Mouse (Mus musculus): ENCODE results near the gene Hs3st3b1.

Hs3st3b1 gene

DNA sequence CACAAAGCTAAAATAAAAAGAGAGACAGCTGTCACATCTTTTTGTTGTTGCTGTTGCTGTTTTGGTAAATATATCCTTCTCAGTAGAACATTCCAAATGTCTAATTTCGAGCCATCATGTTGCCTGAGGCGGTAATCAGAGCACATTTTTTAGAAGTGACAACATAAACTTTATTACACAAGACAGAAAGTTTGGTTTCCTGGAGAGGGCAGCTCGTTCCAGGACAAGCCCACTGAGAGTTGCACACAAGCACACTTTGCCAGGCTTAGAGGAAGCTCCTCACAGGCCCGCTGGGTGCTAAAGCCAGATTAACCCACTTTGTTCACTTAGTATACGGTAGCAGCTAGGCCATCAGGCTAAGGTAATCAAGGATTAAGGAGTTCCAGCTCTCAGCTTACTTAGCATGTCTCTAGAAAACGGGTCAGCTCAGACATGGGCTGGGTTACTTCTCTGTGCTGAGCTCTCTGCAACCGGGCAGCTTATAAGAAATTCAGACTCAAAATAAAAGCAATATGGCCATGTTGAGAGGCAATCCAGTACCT, 30.5 kb downstream of the Hs3st3b1 start:
- no peak for DNase-seq (ENCODE audit: extremely low read depth, low read depth)

DNA sequence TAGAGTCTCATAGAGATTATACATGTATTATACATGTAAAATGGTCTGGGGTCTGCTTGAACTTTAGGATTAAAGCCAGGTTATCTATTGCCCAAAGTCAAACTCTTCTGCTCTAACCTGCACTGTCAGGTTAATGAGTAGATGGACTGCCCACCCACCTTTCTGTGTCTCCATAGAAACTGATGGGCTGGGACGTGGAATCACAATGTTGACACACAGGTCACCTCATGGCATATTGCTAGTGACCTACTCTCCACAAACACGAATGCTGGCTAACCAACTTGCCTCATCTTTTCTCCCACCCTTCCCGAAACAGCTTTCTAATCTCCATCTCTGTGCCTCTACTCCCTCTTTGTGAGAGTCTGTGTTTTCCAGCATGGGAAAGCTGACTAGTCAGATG, 38.7 kb downstream of the Hs3st3b1 start:
- DNase-seq (ENCODE audit: extremely low read depth, low read depth) = no peak

DNA sequence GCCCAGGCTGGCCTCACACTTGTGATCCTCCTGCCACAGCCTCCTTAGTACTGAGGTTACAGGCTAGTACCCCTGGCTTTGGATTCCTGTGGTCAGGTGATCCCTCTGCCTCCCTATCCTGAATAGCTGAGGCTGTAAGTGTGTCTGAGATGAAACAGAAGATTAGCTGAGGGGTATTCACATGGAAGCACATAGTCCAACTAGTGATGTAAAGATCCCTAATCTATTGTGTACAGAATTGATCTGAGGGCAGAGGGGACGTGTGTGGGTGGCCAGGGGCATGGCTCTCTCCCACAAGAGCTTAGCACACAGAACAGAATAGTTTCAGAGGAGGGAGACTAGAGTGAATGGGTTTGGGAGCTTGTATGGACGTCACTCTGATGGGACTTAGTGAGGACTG, 41.8 kb downstream of the Hs3st3b1 start:
- no peak for DNase-seq (ENCODE audit: extremely low read depth, low read depth)

DNA sequence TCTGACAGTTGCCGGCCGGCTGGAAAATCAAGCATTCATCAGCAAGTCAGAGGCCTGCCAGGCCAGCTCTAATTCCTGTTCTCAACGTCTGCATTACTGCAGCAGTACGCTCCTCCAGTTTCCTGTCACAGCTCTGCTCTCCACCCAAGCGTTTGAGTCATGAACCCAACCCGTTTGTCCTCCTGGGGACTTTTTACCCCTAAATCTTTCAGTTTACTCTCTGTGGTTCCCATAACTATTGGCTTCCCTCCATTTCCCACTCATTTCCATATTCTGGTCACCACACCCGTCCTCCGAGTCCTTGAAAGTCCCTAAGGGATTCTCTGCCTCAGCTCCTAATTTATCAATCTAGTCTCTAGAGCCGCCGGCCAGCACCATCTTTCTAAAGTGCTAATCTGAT, 42.8 kb downstream of the Hs3st3b1 start:
- DNase-seq (ENCODE audit: extremely low read depth, low read depth) = no peak

DNA sequence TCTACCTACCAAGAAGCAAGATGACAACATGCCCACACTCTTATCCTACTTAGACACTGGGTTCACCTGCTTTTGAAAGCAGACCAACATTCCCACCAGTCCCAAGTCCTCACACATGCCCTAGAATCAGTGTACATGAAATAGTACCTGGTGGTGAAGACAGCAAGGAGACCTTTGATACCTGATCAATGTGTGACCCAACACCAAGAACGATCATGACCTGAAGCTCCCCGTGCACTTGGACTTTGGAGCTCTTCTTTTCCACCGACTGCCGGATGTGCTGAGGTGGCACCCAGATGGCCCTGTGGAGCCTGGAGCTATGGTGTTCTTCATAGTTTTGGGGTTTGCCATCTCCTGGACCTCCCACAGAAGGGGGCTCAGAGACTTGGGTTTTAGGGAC, 43.5 kb downstream of the Hs3st3b1 start:
- DNase-seq (ENCODE audit: extremely low read depth, low read depth) = no peak

DNA sequence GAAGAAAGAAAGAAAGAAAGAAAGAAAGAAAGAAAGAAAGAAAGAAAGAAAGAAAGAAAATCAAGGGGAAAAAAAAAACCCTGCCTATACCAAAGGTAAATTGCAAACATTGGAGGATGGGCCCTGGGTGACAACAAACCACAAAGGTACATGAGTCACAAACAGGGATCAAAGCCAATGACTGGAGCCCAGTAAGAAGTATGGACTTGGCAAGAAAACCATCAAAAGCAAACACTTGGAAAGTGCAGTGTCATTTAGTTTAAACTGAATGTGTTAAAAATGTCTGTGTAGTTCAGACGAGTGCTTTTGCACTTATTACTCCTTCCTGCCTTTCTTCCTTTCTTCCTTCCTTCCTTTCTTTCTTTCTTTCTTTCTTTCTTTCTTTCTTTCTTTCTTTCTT, 59.3 kb downstream of the Hs3st3b1 start:
- no peak for DNase-seq (ENCODE audit: extremely low read depth, low read depth)

DNA sequence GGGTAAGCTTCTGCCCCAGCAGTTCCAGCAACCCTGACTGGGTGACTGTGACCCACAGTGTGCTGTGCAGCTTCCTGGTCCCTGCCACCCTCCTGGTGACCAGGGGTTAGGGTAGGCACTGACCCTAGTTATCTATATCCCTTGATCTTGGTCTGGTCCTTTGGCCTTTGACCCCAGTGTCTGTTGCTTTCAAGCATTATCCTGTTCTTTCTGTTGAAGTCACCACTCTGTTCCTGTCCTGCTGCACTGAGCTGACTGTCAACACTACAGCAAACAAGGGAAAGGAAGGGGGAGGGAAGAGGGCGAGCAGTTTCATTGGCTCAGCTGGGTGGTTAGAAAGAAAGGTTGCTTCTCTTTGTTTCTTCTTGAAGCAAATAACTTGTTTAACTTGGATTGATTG, 60.1 kb downstream of the Hs3st3b1 start:
- no peak for DNase-seq (ENCODE audit: extremely low read depth, low read depth)

DNA sequence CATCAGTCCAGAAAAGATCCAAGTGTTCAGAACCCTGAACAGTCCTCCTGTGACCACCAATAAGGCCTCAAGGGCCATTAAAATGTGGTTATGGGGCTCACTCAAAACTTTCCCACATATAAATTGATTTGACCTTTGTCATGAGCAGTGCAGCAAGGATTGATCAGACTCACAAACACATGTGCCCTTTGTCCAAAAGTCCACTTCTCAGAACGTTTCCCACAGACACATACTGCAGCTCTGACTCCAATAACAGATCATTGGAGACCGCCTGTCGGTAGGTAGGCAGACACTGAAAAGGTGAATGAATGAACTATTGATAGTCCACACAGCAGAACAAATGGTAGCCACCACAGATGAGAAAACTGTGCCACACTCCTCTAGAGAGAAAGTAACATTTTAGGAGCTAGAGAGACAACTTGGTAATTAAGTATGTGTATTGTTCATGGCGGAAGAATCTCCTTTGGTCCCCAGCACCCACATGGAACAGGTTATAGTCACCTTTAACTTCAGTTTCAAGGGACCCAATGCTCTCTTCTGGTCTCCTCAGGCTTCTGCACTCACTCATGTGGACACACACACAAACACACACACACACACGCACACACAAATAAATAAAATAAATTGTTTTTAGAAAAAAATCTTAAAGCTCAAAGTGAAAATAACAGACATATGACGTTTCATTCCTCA, 70.9 kb downstream of the Hs3st3b1 start:
- no peak for DNase-seq (ENCODE audit: extremely low read depth, low read depth)

DNA sequence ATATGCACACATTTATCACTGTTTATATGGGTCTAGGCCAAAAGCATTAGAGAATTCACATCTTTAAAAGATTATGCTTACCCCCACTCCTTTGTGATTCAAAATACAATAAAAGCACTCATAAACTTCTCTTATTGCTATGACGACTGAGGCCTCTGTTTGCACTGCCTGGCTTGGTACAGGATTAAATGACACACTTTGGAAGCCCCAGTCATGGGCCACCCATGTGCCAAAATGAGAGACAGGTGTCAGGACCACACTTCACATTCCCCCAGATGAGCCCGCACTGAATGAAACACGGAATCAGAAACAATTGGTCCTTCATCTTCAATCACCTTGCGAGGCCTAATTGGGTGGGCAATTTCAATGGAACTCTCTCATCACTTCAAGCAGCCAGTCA, 71.8 kb downstream of the Hs3st3b1 start:
- no peak for DNase-seq (ENCODE audit: extremely low read depth, low read depth)

DNA sequence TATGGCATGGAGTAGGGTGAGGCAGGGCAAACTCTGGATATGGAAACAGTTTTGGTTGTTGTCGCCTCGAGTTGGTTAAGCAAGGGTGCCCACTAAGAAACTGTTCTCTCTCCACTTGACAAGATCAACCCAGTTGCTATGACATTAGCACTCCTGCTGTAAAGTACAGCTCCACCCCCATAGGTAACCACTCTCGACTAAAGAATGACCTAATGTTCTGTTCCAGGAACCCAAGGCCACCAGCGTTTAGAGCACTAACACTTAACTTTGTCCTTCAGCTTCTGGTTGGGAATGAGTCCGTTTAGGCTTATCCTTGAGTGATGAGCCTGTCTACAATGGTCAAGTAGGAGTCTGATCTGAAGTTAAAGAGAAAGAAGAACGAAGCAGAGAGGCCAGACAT, 76.7 kb downstream of the Hs3st3b1 start:
- DNase-seq (ENCODE audit: extremely low read depth, low read depth) = no peak

DNA sequence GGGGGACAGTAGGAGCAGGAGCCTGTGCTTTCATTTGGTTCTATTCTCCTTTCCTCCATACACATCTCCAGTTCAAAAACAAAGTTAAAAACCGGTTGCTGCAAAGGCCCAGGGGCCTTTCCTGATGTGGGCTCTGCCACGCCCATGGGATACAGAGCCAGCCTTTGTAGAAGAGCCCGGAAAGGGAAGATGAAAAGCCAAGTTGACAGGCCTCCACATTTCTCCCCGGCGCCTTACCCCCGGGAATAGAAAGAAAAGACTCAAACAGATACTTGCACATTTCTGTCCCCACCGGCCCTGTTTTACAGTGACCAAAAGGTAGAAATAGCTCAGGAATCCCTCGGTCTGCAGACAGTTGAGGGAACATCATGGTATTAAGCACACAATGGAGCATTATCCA, 77.4 kb downstream of the Hs3st3b1 start:
- no peak for DNase-seq (ENCODE audit: extremely low read depth, low read depth)

DNA sequence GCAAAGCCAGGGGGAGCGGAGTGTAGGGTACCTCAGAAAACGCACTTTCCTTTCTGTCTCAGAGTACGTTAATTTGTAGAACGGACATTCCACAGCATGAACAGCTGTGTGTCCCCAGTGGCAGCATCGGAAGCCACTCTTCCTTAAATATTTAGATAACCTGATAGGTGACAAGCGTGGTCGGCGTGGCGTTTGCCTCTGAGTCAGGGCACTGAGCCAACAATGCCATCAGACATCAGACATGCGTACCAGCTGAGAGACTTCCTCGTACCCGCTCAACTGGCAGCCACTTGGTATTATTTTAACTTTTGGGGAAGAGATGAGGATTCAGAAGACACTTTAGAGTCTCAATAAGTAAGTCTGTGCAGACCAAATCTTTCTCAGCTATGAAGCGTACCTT, 84.6 kb downstream of the Hs3st3b1 start:
- DNase-seq (ENCODE audit: extremely low read depth, low read depth) = no peak

Measured in MEL-GATA-1-ER (cell line).